Mouse (Mus musculus): ENCODE data around the gene Cmklr1.

DNA sequence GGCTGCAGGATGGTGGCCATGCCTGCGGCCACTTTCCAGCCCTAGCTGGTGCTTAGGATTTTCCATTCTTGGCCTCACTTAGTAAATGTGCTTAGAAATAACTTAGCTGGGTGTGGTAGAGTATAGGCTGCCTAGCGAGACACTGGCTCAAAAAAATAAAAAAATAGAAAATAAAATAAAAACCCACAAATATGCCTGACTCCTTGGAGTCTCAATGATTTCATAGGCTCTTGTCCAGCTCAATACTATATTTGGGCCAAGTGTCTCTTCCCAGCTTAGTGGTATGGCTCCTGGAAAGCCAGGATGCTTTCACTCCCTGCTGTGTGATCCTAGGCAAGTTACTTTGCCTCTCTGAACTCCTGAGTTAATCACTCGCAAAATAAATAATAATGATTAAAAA lies 21.0 kb downstream of the Cmklr1 start:
- TF ChIP-seq CTCF (IDR thresholded peaks at IDR 0.05; ENCODE audit: borderline replicate concordance, control insufficient read depth, extremely low read depth, insufficient read depth, low read length, poor library complexity) (no peak), POLR2A (IDR thresholded peaks at IDR 0.05; ENCODE audit: control insufficient read depth, extremely low read depth, insufficient read depth, low read length, poor library complexity) (no peak)
